Mouse (Mus musculus): ENCODE data around the gene Kank2.

Kank2 gene

GRCm38 (mm10) chr9:21798345-21799009 lies at the start of gene Kank2:
Gene Kank2, minus strand, starts transcription at chr9:21798744.
- peak; percentile 80 to 88 for DNase-seq (ENCODE audit: low spot score in 2 of 2)

GRCm38 (mm10) chr9:21847926-21848325 lies 49.4 kb upstream of the Kank2 start:
- DNase-seq (ENCODE audit: low spot score in 2 of 2): no peak

- DNase-seq (ENCODE audit: low spot score in 2 of 2): no peak
These were observed 48.9 kb upstream of the Kank2 start for GRCm38 (mm10) chr9:21847425-21847824.

GRCm38 (mm10) chr9:21846755-21847341 lies 48.3 kb upstream of the Kank2 start:
- DNase-seq (ENCODE audit: low spot score in 2 of 2): no peak

GRCm38 (mm10) chr9:21845381-21846080 lies 47.0 kb upstream of the Kank2 start:
- peak in 1 of 2 experiments; percentile 39 for DNase-seq (ENCODE audit: low spot score in 2 of 2)

- no peak for DNase-seq (ENCODE audit: low spot score in 2 of 2)
These were observed 44.5 kb upstream of the Kank2 start for GRCm38 (mm10) chr9:21843086-21843485.

GRCm38 (mm10) chr9:21842391-21842790 lies 43.8 kb upstream of the Kank2 start:
- DNase-seq (ENCODE audit: low spot score in 2 of 2): no peak

- no peak for DNase-seq (ENCODE audit: low spot score in 2 of 2)
These were observed 42.8 kb upstream of the Kank2 start for GRCm38 (mm10) chr9:21841340-21841739.

- DNase-seq (ENCODE audit: low spot score in 2 of 2): peak; percentile 19 to 61
These were observed 41.7 kb upstream of the Kank2 start for GRCm38 (mm10) chr9:21840115-21840787.

- DNase-seq (ENCODE audit: low spot score in 2 of 2): no peak
These were observed 39.1 kb upstream of the Kank2 start for GRCm38 (mm10) chr9:21837690-21838089.

GRCm38 (mm10) chr9:21835258-21835912 lies 36.8 kb upstream of the Kank2 start, which contains the start of gene Angptl8:
Gene Angptl8, plus strand, starts transcription at chr9:21835510.
- DNase-seq (ENCODE audit: low spot score in 2 of 2): no peak

GRCm38 (mm10) chr9:21831558-21832240 lies 33.2 kb upstream of the Kank2 start:
- DNase-seq (ENCODE audit: low spot score in 2 of 2): no peak

- DNase-seq (ENCODE audit: low spot score in 2 of 2): no peak
These were observed 32.4 kb upstream of the Kank2 start for GRCm38 (mm10) chr9:21830936-21831335.

GRCm38 (mm10) chr9:21830461-21830850 lies 31.9 kb upstream of the Kank2 start:
- DNase-seq (ENCODE audit: low spot score in 2 of 2): no peak

GRCm38 (mm10) chr9:21829834-21830460 lies 31.4 kb upstream of the Kank2 start:
- DNase-seq (ENCODE audit: low spot score in 2 of 2): no peak

GRCm38 (mm10) chr9:21824366-21824765 lies 25.8 kb upstream of the Kank2 start:
- DNase-seq (ENCODE audit: low spot score in 2 of 2): no peak

GRCm38 (mm10) chr9:21823957-21824356 lies 25.4 kb upstream of the Kank2 start:
- DNase-seq (ENCODE audit: low spot score in 2 of 2): no peak

GRCm38 (mm10) chr9:21822686-21823085 lies 24.1 kb upstream of the Kank2 start:
- DNase-seq (ENCODE audit: low spot score in 2 of 2): no peak

- DNase-seq (ENCODE audit: low spot score in 2 of 2): no peak
These were observed 21.6 kb upstream of the Kank2 start for GRCm38 (mm10) chr9:21820183-21820582.

- no peak for DNase-seq (ENCODE audit: low spot score in 2 of 2)
These were observed 20.7 kb upstream of the Kank2 start for GRCm38 (mm10) chr9:21819181-21819729.
